Mouse (Mus musculus): ENCODE data around the gene Tmem59l.

Tmem59l gene

GRCm38 (mm10) chr8:70458462-70458861 lies 28.7 kb downstream of the Tmem59l start:
- DNase-seq, result no peak

- no peak for DNase-seq
These were observed 29.3 kb downstream of the Tmem59l start for GRCm38 (mm10) chr8:70457882-70458281.

GRCm38 (mm10) chr8:70456996-70457395 lies 30.2 kb downstream of the Tmem59l start:
- no peak for DNase-seq

GRCm38 (mm10) chr8:70453852-70454251 lies 33.3 kb downstream of the Tmem59l start:
- no peak for DNase-seq

- no peak for DNase-seq
These were observed 34.8 kb downstream of the Tmem59l start for GRCm38 (mm10) chr8:70452196-70452966.

GRCm38 (mm10) chr8:70447639-70448420 lies 39.3 kb downstream of the Tmem59l start:
- peak; percentile 64 to 68 for DNase-seq

GRCm38 (mm10) chr8:70445988-70446387 lies 41.2 kb downstream of the Tmem59l start:
- no peak for DNase-seq

GRCm38 (mm10) chr8:70443326-70443725 lies 43.8 kb downstream of the Tmem59l start:
- no peak for DNase-seq

GRCm38 (mm10) chr8:70441565-70441964 lies 45.6 kb downstream of the Tmem59l start:
- DNase-seq, result no peak

- no peak for DNase-seq
These were observed 46.9 kb downstream of the Tmem59l start for GRCm38 (mm10) chr8:70440246-70440645.

- no peak for DNase-seq
These were observed 47.3 kb downstream of the Tmem59l start for GRCm38 (mm10) chr8:70439848-70440179.

- peak; percentile 99 for DNase-seq
These were observed 47.9 kb downstream of the Tmem59l start, which contains the start of gene Crtc1 for GRCm38 (mm10) chr8:70439055-70439847. Gene Crtc1, minus strand, starts transcription at chr8:70439579.

- DNase-seq, result no peak
These were observed 48.7 kb downstream of the Tmem59l start for GRCm38 (mm10) chr8:70438423-70438822.

GRCm38 (mm10) chr8:70435156-70435555 lies 52.0 kb downstream of the Tmem59l start:
- peak; percentile 65 to 75 for DNase-seq
